Mouse (Mus musculus) midbrain, embryonic 11.5 days (tissue): ENCODE measurements around the gene Sgms2. TPM values are rescaled to one million over a fixed set of nuclear protein-coding genes. Genes with fewer than 3 reads are reported as not detected.
A peak's percentile ranks its signal among the peaks of the same experiment; 100 is the strongest.

Experiments
- ATAC-seq: fragments of 200-750 bp; cut with Nextera tagmentation; 2 replicates; pipeline ENCODE4 v1.8.0; 2017; ENCODE audit warnings: moderate TSS enrichment, moderate library complexity; ENCODE audit not compliant: low FRiP score
- DNase-seq: peaks from one replicate; pipeline ENCODE4 v3.0.0; 2015; ENCODE audit warnings: low spot score; ENCODE audit errors: missing footprints
- H3K27ac ChIP-seq: fragments of 300-500 bp; sonication (generic); 2 replicates; pipeline ENCODE4 v1.5.1; 2014; ENCODE audit warnings: low read depth, low read length
- H3K27me3 ChIP-seq: fragments of 300-500 bp; sonication (generic); 2 replicates; pipeline ENCODE4 v1.6.1; 2014; ENCODE audit warnings: mild to moderate bottlenecking, low read length, moderate library complexity, mixed read lengths; ENCODE audit not compliant: control insufficient read depth, insufficient read depth
- H3K36me3 ChIP-seq: fragments of 300-500 bp; sonication (generic); 2 replicates; pipeline ENCODE4 v1.6.1; 2014; ENCODE audit warnings: mild to moderate bottlenecking, low read length, moderate library complexity, mixed read lengths; ENCODE audit not compliant: control insufficient read depth, insufficient read depth
- H3K4me1 ChIP-seq: fragments of 300-500 bp; sonication (generic); 2 replicates; pipeline ENCODE4 v1.6.1; 2014; ENCODE audit warnings: low read length; ENCODE audit not compliant: control insufficient read depth, insufficient read depth
- H3K4me2 ChIP-seq: fragments of 300-500 bp; sonication (generic); 2 replicates; pipeline ENCODE4 v1.6.1; 2014; ENCODE audit warnings: mild to moderate bottlenecking, moderate library complexity
- H3K4me3 ChIP-seq: fragments of 300-500 bp; sonication (generic); 2 replicates; pipeline ENCODE4 v1.5.1; 2014; ENCODE audit warnings: low read depth, low read length
- H3K9ac ChIP-seq: fragments of 300-500 bp; sonication (generic); 2 replicates; pipeline ENCODE4 v1.6.1; 2014; ENCODE audit warnings: low read length
- H3K9me3 ChIP-seq: fragments of 300-500 bp; sonication (generic); 2 replicates; pipeline ENCODE4 v1.6.1; 2016; ENCODE audit warnings: low read length; ENCODE audit not compliant: control insufficient read depth
- WGBS: fragments of 180-500 bp; shearing (Covaris S2); extraction: QIAGEN DNeasy Blood & Tissue Kit; methylation state at CpG from one replicate; pipeline ENCODE4 v1.1.7; 2014; 5-methylcytosine and 5-hydroxymethylcytosine counted together
- polyA plus RNA-seq: library from polyadenylated mRNA; unstranded; fragments of >200 nt; fragmentation: Nextera tagmentation; extraction: Ambion mirVana; gene quantifications from 2 replicates; pipeline ENCODE4 v1.2.1, GENCODE M21; 2014

Gene Sgms2
- 0.70 and 1.1 TPM in 2 replicates for polyA plus RNA-seq

- Histone ChIP-seq H3K9me3 (no peaks in the 10 kb centered on the region), H3K27me3 (peaks cover 30% of the 10 kb centered on the region), H3K27ac (no peak within 1 kb of the TSS), H3K4me3 (peak within 1 kb of the TSS; percentile 76), H3K4me2 (peak within 1 kb of the TSS; percentile 95), H3K4me1 (peaks cover 8% of the 10 kb centered on the region), H3K9ac (peak within 1 kb of the TSS; percentile 69), H3K36me3 (no peaks in the 10 kb centered on the region)
- WGBS = 87% methylated on average over 2 of the region's 2 CpGs
- no peak for ATAC-seq
- no peak for DNase-seq
These were observed at the start of gene Sgms2 for GRCm38 (mm10) chr3:131491361-131491925. Sgms2 (minus strand) TSS chr3:131491411.

- H3K36me3 ChIP-seq = no peaks in the 10 kb centered on the region
- ATAC-seq (no peak), DNase-seq (no peak)
- no peak overlapping the region for H3K9ac ChIP-seq
- H3K4me3 ChIP-seq = no peak overlapping the region
- no peak overlapping the region for H3K4me2 ChIP-seq
- H3K9me3 ChIP-seq = no peaks in the 10 kb centered on the region
- no peaks in the 10 kb centered on the region for H3K4me1 ChIP-seq
- WGBS = 91% methylated on average over 3 of the region's 3 CpGs
- H3K27ac ChIP-seq = no peak overlapping the region
- no peaks in the 10 kb centered on the region for H3K27me3 ChIP-seq
These were observed 34.0 kb upstream of the Sgms2 start for GRCm38 (mm10) chr3:131525229-131525628.

GRCm38 (mm10) chr3:131524779-131525178 is 33.6 kb upstream of the Sgms2 start:
- no peak overlapping the region for H3K4me3 ChIP-seq
- 22% methylated on average over 11 of the region's 11 CpGs for WGBS
- H3K9me3 ChIP-seq = no peaks in the 10 kb centered on the region
- H3K27ac ChIP-seq = no peak overlapping the region
- H3K27me3 ChIP-seq = no peaks in the 10 kb centered on the region
- H3K9ac ChIP-seq = no peak overlapping the region
- ATAC-seq = no peak
- peak; percentile 93 for DNase-seq
- H3K4me2 ChIP-seq = no peak overlapping the region
- H3K36me3 ChIP-seq = no peaks in the 10 kb centered on the region
- H3K4me1 ChIP-seq = no peaks in the 10 kb centered on the region

GRCm38 (mm10) chr3:131524210-131524609 is 33.0 kb upstream of the Sgms2 start:
- H3K27ac ChIP-seq = no peak overlapping the region
- no peak overlapping the region for H3K4me3 ChIP-seq
- H3K9ac ChIP-seq = no peak overlapping the region
- no peak for DNase-seq
- no peaks in the 10 kb centered on the region for H3K4me1 ChIP-seq
- H3K4me2 ChIP-seq = no peak overlapping the region
- no peaks in the 10 kb centered on the region for H3K27me3 ChIP-seq
- WGBS = 83% methylated on average over 5 of the region's 5 CpGs
- H3K9me3 ChIP-seq = no peaks in the 10 kb centered on the region
- no peak for ATAC-seq
- H3K36me3 ChIP-seq = no peaks in the 10 kb centered on the region

GRCm38 (mm10) chr3:131523749-131524148 is 32.5 kb upstream of the Sgms2 start:
- Histone ChIP-seq H3K4me1 (no peaks in the 10 kb centered on the region), H3K27me3 (no peaks in the 10 kb centered on the region), H3K36me3 (no peaks in the 10 kb centered on the region), H3K4me3 (no peak overlapping the region), H3K27ac (no peak overlapping the region), H3K9ac (no peak overlapping the region), H3K9me3 (no peaks in the 10 kb centered on the region), H3K4me2 (no peak overlapping the region)
- 88% methylated on average over 9 of the region's 9 CpGs for WGBS
- ATAC-seq (no peak), DNase-seq (no peak)

- Histone ChIP-seq H3K4me1 (no peaks in the 10 kb centered on the region), H3K9ac (no peak overlapping the region), H3K4me3 (no peak overlapping the region), H3K27ac (no peak overlapping the region), H3K9me3 (no peaks in the 10 kb centered on the region), H3K36me3 (no peaks in the 10 kb centered on the region), H3K4me2 (no peak overlapping the region), H3K27me3 (no peaks in the 10 kb centered on the region)
- no peak for ATAC-seq
- peak; percentile 65 for DNase-seq
- 89% methylated on average over 7 of the region's 7 CpGs for WGBS
These were observed 31.0 kb upstream of the Sgms2 start for GRCm38 (mm10) chr3:131522243-131522642.

- no peaks in the 10 kb centered on the region for H3K27me3 ChIP-seq
- H3K27ac ChIP-seq = no peak overlapping the region
- no peak overlapping the region for H3K4me3 ChIP-seq
- DNase-seq (peak; percentile 19), ATAC-seq (no peak)
- no peaks in the 10 kb centered on the region for H3K4me1 ChIP-seq
- H3K36me3 ChIP-seq = no peaks in the 10 kb centered on the region
- H3K9me3 ChIP-seq = no peaks in the 10 kb centered on the region
- 59% methylated on average over 4 of the region's 4 CpGs for WGBS
- no peak overlapping the region for H3K9ac ChIP-seq
- no peak overlapping the region for H3K4me2 ChIP-seq
These were observed 30.0 kb upstream of the Sgms2 start for GRCm38 (mm10) chr3:131521206-131521605.

GRCm38 (mm10) chr3:131517756-131518155 is 26.5 kb upstream of the Sgms2 start:
- Histone ChIP-seq H3K9ac (no peak overlapping the region), H3K4me3 (no peak overlapping the region), H3K9me3 (no peaks in the 10 kb centered on the region), H3K27ac (no peak overlapping the region), H3K36me3 (no peaks in the 10 kb centered on the region), H3K4me2 (no peak overlapping the region), H3K4me1 (no peaks in the 10 kb centered on the region), H3K27me3 (no peaks in the 10 kb centered on the region)
- DNase-seq = peak; percentile 12
- no peak for ATAC-seq
- WGBS = 76% methylated on average over 6 of the region's 6 CpGs

GRCm38 (mm10) chr3:131516332-131516999 is 25.3 kb upstream of the Sgms2 start:
- H3K4me3 ChIP-seq = no peak overlapping the region
- no peaks in the 10 kb centered on the region for H3K4me1 ChIP-seq
- DNase-seq (no peak), ATAC-seq (no peak)
- H3K27ac ChIP-seq = no peak overlapping the region
- no peak overlapping the region for H3K4me2 ChIP-seq
- no peaks in the 10 kb centered on the region for H3K36me3 ChIP-seq
- no peaks in the 10 kb centered on the region for H3K27me3 ChIP-seq
- 81% methylated on average over 7 of the region's 7 CpGs for WGBS
- H3K9me3 ChIP-seq = no peaks in the 10 kb centered on the region
- no peak overlapping the region for H3K9ac ChIP-seq
